Mouse (Mus musculus) midbrain, embryonic 13.5 days (tissue): Measurements from ENCODE around the gene Pbx4. TPM values are rescaled to one million over a fixed set of nuclear protein-coding genes. Genes with fewer than 3 reads are reported as not detected.

Experiments used
- ATAC-seq: fragments of 200-750 bp; cut with Nextera tagmentation; 2 replicates; pipeline ENCODE4 v1.8.0; 2017; ENCODE audit warnings: mild to moderate bottlenecking, moderate TSS enrichment, moderate library complexity
- H3K27ac ChIP-seq: fragments of 300-500 bp; sonication (generic); 2 replicates; pipeline ENCODE4 v1.5.1; 2015; ENCODE audit warnings: inconsistent platforms, mild to moderate bottlenecking, moderate library complexity
- H3K27me3 ChIP-seq: fragments of 300-500 bp; sonication (generic); 2 replicates; pipeline ENCODE4 v1.6.1; 2015; ENCODE audit warnings: mild to moderate bottlenecking, inconsistent platforms
- H3K36me3 ChIP-seq: fragments of 300-500 bp; sonication (generic); 2 replicates; pipeline ENCODE4 v1.6.1; 2015; ENCODE audit warnings: mild to moderate bottlenecking, inconsistent platforms
- H3K4me1 ChIP-seq: fragments of 300-500 bp; sonication (generic); replicated peaks from 2 replicates; pipeline ENCODE4 v1.6.1; 2015; ENCODE audit warnings: inconsistent platforms
- H3K4me2 ChIP-seq: fragments of 300-500 bp; sonication (generic); replicated peaks from 2 replicates; pipeline ENCODE4 v1.6.1; 2015; ENCODE audit warnings: moderate library complexity, mild to moderate bottlenecking, inconsistent platforms
- H3K4me3 ChIP-seq: fragments of 300-500 bp; sonication (generic); replicated peaks from 2 replicates; pipeline ENCODE4 v1.5.1; 2015; ENCODE audit warnings: mild to moderate bottlenecking, inconsistent platforms
- H3K9ac ChIP-seq: fragments of 300-500 bp; sonication (generic); replicated peaks from 2 replicates; pipeline ENCODE4 v1.6.1; 2015; ENCODE audit warnings: mild to moderate bottlenecking, inconsistent platforms
- H3K9me3 ChIP-seq: fragments of 300-500 bp; sonication (generic); 2 replicates; pipeline ENCODE4 v1.6.1; 2016; ENCODE audit warnings: mild to moderate bottlenecking, inconsistent platforms
- WGBS: fragments of 180-500 bp; shearing (Covaris S2); methylation state at CpG from one replicate; pipeline ENCODE4 v1.1.7; 2015; 5-methylcytosine and 5-hydroxymethylcytosine counted together
- polyA plus RNA-seq: library from polyadenylated mRNA; unstranded; fragments of >200 nt; fragmentation: Nextera tagmentation; extraction: Ambion mirVana; gene quantifications from 2 replicates; pipeline ENCODE4 v1.2.1, GENCODE M21; 2015

The Pbx4 gene
- polyA plus RNA-seq, 1 experiment from 2014 or later, result 59.2 TPM

- Histone ChIP-seq H3K9me3 (no peaks in the 10 kb centered on the region), H3K4me2 (no peak overlapping the region), H3K4me1 (no peaks in the 10 kb centered on the region), H3K36me3 (peaks cover 52% of the 10 kb centered on the region), H3K27me3 (no peaks in the 10 kb centered on the region), H3K9ac (no peak overlapping the region), H3K4me3 (no peak overlapping the region), H3K27ac (no peak overlapping the region)
- ATAC-seq, result no peak
- 55% methylated on average over 4 of the region's 4 CpGs for WGBS
Measured at GRCm38 (mm10) chr8:69860807-69861206, 28.5 kb downstream of the Pbx4 start.

DNA sequence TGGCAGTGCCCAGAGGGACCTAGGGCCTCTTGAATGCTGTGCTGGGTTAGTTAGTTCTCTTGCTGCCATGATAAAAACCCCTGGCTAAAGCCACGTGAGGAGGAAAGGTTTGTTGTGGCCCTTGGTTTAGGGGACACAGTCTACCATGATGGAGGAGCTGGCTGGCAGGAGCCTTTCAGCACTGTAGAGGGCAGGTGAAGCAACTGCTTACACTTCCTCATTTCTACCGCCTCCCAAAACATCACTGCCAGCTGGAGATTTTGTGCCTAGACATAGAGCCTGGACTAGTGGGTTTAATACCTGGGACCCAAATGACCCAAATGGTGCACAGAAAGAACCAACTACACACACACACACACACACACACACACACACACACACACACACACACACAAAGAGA is 29.0 kb downstream of the Pbx4 start:
- WGBS, result 64% methylated on average over 2 of the region's 2 CpGs
- H3K36me3 ChIP-seq, result peaks cover 56% of the 10 kb centered on the region
- no peak overlapping the region for H3K9ac ChIP-seq
- H3K4me2 ChIP-seq, result no peak overlapping the region
- ATAC-seq, result no peak
- no peaks in the 10 kb centered on the region for H3K27me3 ChIP-seq
- no peaks in the 10 kb centered on the region for H3K9me3 ChIP-seq
- H3K27ac ChIP-seq, result no peak overlapping the region
- H3K4me3 ChIP-seq, result no peak overlapping the region
- H3K4me1 ChIP-seq, result no peaks in the 10 kb centered on the region

GRCm38 (mm10) chr8:69863387-69864020 is 31.2 kb downstream of the Pbx4 start:
- H3K27ac ChIP-seq, result no peak overlapping the region
- no peak for ATAC-seq
- peaks cover 58% of the 10 kb centered on the region for H3K36me3 ChIP-seq
- H3K27me3 ChIP-seq, result no peaks in the 10 kb centered on the region
- no peaks in the 10 kb centered on the region for H3K4me1 ChIP-seq
- H3K9me3 ChIP-seq, result no peaks in the 10 kb centered on the region
- no peak overlapping the region for H3K4me3 ChIP-seq
- H3K4me2 ChIP-seq, result no peak overlapping the region
- no peak overlapping the region for H3K9ac ChIP-seq
- WGBS, result 88% methylated on average over 5 of the region's 5 CpGs

GRCm38 (mm10) chr8:69864180-69864579 is 31.9 kb downstream of the Pbx4 start:
- H3K27ac ChIP-seq, result no peak overlapping the region
- no peak for ATAC-seq
- no peaks in the 10 kb centered on the region for H3K4me1 ChIP-seq
- no peak overlapping the region for H3K9ac ChIP-seq
- WGBS, result 81% methylated on average over 5 of the region's 5 CpGs
- H3K36me3 ChIP-seq, result peaks cover 54% of the 10 kb centered on the region
- no peaks in the 10 kb centered on the region for H3K9me3 ChIP-seq
- H3K27me3 ChIP-seq, result no peaks in the 10 kb centered on the region
- no peak overlapping the region for H3K4me2 ChIP-seq
- no peak overlapping the region for H3K4me3 ChIP-seq

DNA sequence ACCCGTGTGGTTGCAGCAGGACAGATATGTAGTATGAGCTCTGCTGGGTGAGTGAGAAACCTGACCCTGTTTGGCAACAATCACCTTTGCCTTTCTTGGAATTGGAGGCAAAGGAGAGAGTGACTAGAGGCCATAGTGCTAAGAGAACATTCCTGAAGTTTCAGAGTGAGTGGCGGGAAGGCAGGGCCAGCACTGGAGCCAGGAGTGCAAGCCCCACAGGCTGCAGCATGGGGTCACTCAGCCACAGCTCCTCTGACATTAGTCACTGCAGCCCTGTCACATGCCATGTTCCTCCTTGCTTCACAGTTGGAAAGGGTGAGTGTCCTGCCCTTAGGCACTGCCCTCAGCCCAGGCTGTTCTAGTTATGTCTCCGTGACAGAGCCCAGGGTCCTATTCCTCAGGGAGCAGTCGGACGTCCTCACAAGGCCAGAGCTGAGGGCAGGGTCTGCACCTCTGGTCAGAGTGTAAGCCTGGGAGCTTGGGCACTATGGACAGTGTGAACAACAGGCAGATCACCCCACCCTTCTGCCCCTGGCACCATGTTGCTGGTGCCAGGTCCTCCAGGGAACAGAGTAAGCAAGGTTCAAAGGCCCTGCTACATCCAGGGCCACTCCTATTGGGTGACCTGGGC is 35.5 kb downstream of the Pbx4 start:
- no peaks in the 10 kb centered on the region for H3K27me3 ChIP-seq
- ATAC-seq, result no peak
- H3K4me2 ChIP-seq, result no peak overlapping the region
- H3K4me1 ChIP-seq, result no peaks in the 10 kb centered on the region
- H3K4me3 ChIP-seq, result no peak overlapping the region
- no peak overlapping the region for H3K27ac ChIP-seq
- H3K9me3 ChIP-seq, result no peaks in the 10 kb centered on the region
- H3K9ac ChIP-seq, result no peak overlapping the region
- WGBS, result 81% methylated on average over 5 of the region's 5 CpGs
- H3K36me3 ChIP-seq, result peaks cover 55% of the 10 kb centered on the region

DNA sequence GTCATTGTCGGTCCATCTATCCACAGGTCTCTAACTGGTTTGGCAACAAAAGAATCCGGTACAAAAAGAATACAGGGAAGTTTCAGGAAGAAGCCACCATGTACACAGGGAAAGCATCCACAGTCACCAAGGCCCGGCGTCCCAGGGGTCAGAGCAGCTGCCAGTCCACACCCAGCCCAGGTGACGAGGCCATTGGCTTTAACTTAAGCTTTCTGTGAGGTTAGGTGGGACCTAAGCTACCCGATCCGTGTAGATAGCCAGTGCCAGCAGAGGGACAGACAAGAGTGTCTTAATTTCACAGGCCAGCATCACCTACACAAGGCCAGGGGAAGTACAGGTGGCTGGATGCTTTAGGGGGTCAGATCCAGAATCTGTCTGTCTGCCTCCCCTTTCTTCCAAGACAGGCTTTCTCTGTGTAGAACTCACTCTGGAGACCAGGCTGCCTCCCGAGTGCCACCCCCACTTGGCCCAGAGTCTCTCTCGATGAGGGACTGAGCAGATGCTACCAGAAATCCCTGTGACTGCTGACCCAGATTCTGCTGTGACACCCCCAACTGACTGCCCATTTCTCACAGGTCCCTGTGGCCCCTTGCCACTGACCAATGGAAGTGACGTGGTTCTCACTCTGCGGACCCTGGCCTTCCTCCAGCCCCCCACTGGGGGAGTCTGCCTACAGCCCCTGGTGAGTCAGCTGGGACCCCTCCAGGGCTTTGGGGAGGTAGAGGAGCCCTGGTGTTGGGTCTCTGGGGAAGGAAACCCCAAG is 37.9 kb downstream of the Pbx4 start:
- ATAC-seq, result no peak
- no peak overlapping the region for H3K9ac ChIP-seq
- H3K4me2 ChIP-seq, result no peak overlapping the region
- peaks cover 42% of the 10 kb centered on the region for H3K36me3 ChIP-seq
- H3K4me1 ChIP-seq, result no peaks in the 10 kb centered on the region
- no peaks in the 10 kb centered on the region for H3K27me3 ChIP-seq
- H3K4me3 ChIP-seq, result no peak overlapping the region
- H3K27ac ChIP-seq, result no peak overlapping the region
- 88% methylated on average over 11 of the region's 11 CpGs for WGBS
- no peaks in the 10 kb centered on the region for H3K9me3 ChIP-seq

DNA sequence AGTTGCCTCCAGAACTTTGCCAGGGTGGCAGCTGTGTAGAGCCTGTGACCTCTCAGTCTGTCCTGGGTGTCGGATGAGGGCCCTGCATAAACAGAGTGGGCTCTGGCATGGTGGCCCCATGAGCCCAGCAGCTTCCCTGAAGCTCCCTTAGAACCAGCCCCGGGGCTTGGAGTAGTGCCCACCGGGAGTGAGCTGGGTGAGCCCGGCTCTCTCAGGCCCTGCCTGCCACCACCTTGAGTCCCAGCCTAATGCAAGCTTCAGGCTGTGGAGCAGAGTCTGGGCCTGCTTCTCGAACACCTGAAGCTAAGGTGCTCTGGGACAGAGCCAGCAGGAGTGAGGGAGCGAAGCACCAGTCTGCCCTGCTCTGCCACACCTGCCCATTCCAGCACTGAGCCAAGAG is 38.6 kb downstream of the Pbx4 start:
- Histone ChIP-seq H3K27ac (no peak overlapping the region), H3K36me3 (peaks cover 37% of the 10 kb centered on the region), H3K27me3 (no peaks in the 10 kb centered on the region), H3K4me3 (no peak overlapping the region), H3K9ac (0 out of 2 replicates have a peak overlapping the region, but pooled peaks have one; percentile 16), H3K4me1 (no peaks in the 10 kb centered on the region), H3K9me3 (no peaks in the 10 kb centered on the region), H3K4me2 (no peak overlapping the region)
- ATAC-seq, result peak; percentile 24; the same call in 1 of the 2 replicates
- WGBS, result 88% methylated on average over 6 of the region's 6 CpGs

- no peak overlapping the region for H3K4me3 ChIP-seq
- H3K36me3 ChIP-seq, result peaks cover 32% of the 10 kb centered on the region
- H3K27ac ChIP-seq, result no peak overlapping the region
- H3K27me3 ChIP-seq, result peaks cover 14% of the 10 kb centered on the region
- H3K9me3 ChIP-seq, result no peaks in the 10 kb centered on the region
- H3K4me2 ChIP-seq, result no peak overlapping the region
- H3K4me1 ChIP-seq, result no peaks in the 10 kb centered on the region
- no peak for ATAC-seq
- H3K9ac ChIP-seq, result no peak overlapping the region
- WGBS, result 10% methylated on average over 9 of the region's 9 CpGs
Measured at GRCm38 (mm10) chr8:69874155-69874554, 41.9 kb downstream of the Pbx4 start.

- 90% methylated on average over 13 of the region's 13 CpGs for WGBS
- ATAC-seq, result no peak
- H3K4me2 ChIP-seq, result no peak overlapping the region
- H3K27ac ChIP-seq, result no peak overlapping the region
- H3K27me3 ChIP-seq, result peaks cover 19% of the 10 kb centered on the region
- no peak overlapping the region for H3K4me3 ChIP-seq
- H3K36me3 ChIP-seq, result peaks cover 32% of the 10 kb centered on the region
- no peak overlapping the region for H3K9ac ChIP-seq
- H3K9me3 ChIP-seq, result no peaks in the 10 kb centered on the region
- H3K4me1 ChIP-seq, result no peaks in the 10 kb centered on the region
Measured at GRCm38 (mm10) chr8:69874654-69875053, 42.4 kb downstream of the Pbx4 start.

DNA sequence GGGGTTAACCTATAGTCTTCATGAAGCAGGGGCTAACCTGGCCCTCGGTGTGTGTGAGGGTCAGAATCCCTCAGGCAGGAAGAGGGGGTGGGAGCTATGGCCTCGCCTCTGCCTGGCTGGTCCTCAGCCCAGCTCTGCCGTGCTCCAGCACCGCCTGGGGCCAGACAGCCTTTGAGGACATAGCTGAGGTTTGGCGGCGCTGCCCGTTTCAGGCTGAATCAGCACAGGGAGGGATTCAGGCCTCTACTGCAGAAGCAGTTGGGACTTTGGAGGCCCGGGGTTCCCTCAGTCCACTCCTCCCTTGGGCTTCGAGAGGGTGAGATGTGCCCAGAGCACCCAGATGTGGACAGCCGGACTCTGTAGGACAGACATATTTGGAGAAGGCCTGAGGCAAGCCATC is 43.8 kb downstream of the Pbx4 start:
- Histone ChIP-seq H3K27me3 (peaks cover 33% of the 10 kb centered on the region), H3K9me3 (no peaks in the 10 kb centered on the region), H3K4me2 (no peak overlapping the region), H3K9ac (no peak overlapping the region), H3K36me3 (peaks cover 21% of the 10 kb centered on the region), H3K27ac (no peak overlapping the region), H3K4me1 (peaks cover 5% of the 10 kb centered on the region; the same call in 1 of the 2 replicates), H3K4me3 (no peak overlapping the region)
- 43% methylated on average over 10 of the region's 10 CpGs for WGBS
- ATAC-seq, result no peak

GRCm38 (mm10) chr8:69876967-69877366 is 44.7 kb downstream of the Pbx4 start:
- Histone ChIP-seq H3K9me3 (no peaks in the 10 kb centered on the region), H3K36me3 (peaks cover 12% of the 10 kb centered on the region), H3K27ac (no peak overlapping the region), H3K4me2 (no peak overlapping the region), H3K4me3 (no peak overlapping the region), H3K4me1 (peaks cover 13% of the 10 kb centered on the region), H3K9ac (no peak overlapping the region), H3K27me3 (peaks cover 42% of the 10 kb centered on the region)
- WGBS, result 80% methylated on average over 10 of the region's 10 CpGs
- ATAC-seq, result no peak

- Histone ChIP-seq H3K9me3 (no peaks in the 10 kb centered on the region), H3K9ac (no peak overlapping the region), H3K27me3 (peaks cover 46% of the 10 kb centered on the region), H3K36me3 (peaks cover 8% of the 10 kb centered on the region), H3K4me1 (peaks cover 17% of the 10 kb centered on the region), H3K27ac (no peak overlapping the region), H3K4me3 (no peak overlapping the region), H3K4me2 (no peak overlapping the region)
- 84% methylated on average over 4 of the region's 4 CpGs for WGBS
- ATAC-seq, result no peak
Measured at GRCm38 (mm10) chr8:69877396-69877795, 45.1 kb downstream of the Pbx4 start.
